Mouse (Mus musculus) hindbrain, embryonic 10.5 days (tissue): ENCODE results near the gene Snai3. TPM values are rescaled to one million over a fixed set of nuclear protein-coding genes. Genes with fewer than 3 reads are reported as not detected.

Source experiments
- DNase-seq: peaks from one replicate; pipeline ENCODE4 v3.0.0-alpha.2; 2017; ENCODE audit warnings: low spot score
- H3K27ac ChIP-seq: fragments of 300-500 bp; sonication (generic); 2 replicates; pipeline ENCODE4 v1.5.1; 2016; ENCODE audit warnings: mild to moderate bottlenecking, moderate library complexity
- H3K27me3 ChIP-seq: fragments of 300-500 bp; sonication (generic); 2 replicates; pipeline ENCODE4 v1.6.1; 2016; ENCODE audit warnings: mild to moderate bottlenecking; ENCODE audit not compliant: poor library complexity, insufficient read depth, severe bottlenecking
- H3K36me3 ChIP-seq: fragments of 300-500 bp; sonication (generic); 2 replicates; pipeline ENCODE4 v1.6.1; 2016; ENCODE audit warnings: mild to moderate bottlenecking, moderate library complexity
- H3K4me1 ChIP-seq: fragments of 300-500 bp; sonication (generic); replicated peaks from 2 replicates; pipeline ENCODE4 v1.6.1; 2016; ENCODE audit warnings: mild to moderate bottlenecking
- H3K4me3 ChIP-seq: fragments of 300-500 bp; sonication (generic); 2 replicates; pipeline ENCODE4 v1.5.1; 2016; ENCODE audit warnings: mild to moderate bottlenecking, moderate library complexity
- H3K9me3 ChIP-seq: fragments of 300-500 bp; sonication (generic); 2 replicates; pipeline ENCODE4 v1.6.1; 2016; ENCODE audit warnings: mild to moderate bottlenecking, moderate library complexity
- WGBS: fragments of 180-500 bp; shearing (Covaris S2); methylation state at CpG from one replicate; pipeline ENCODE4 v1.1.7; 2016; 5-methylcytosine and 5-hydroxymethylcytosine counted together
- polyA plus RNA-seq: library from polyadenylated mRNA; unstranded; fragments of >200 nt; fragmentation: Nextera tagmentation; extraction: Ambion mirVana; gene quantifications from 2 replicates; pipeline ENCODE4 v1.2.1, GENCODE M21; 2016

Gene Snai3
- polyA plus RNA-seq, 1 experiment from 2014 or later: not detected

DNA sequence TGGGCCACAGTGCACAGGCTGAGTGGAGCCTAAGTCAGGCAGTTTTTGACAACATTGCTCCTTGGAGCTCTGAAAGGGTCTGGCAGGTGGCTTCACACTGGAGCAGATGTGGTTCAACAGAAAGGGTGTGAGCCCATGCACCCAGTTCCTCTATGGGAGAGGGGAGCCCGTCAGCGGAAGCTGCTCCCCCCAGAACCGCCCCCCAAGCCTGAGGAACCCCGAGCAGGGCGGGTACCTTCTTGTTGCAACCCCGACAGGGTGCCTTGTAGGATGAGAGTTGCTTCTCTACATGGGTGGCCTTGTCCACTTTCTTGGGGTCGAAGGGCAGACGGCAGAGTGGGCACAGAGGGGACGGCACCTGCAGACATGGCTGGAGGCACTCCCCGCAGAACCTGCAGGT, 9.4 kb upstream of the Snai3 start:
- no peak overlapping the region for H3K27ac ChIP-seq
- H3K36me3 ChIP-seq: peaks cover 72% of the 10 kb centered on the region
- 86% methylated on average over 10 of the region's 10 CpGs for WGBS
- peaks cover 13% of the 10 kb centered on the region for H3K4me1 ChIP-seq
- H3K9me3 ChIP-seq: no peaks in the 10 kb centered on the region
- peaks cover 1% of the 10 kb centered on the region; the same call in 1 of the 2 replicates for H3K27me3 ChIP-seq
- H3K4me3 ChIP-seq: no peak overlapping the region
- DNase-seq: no peak

DNA sequence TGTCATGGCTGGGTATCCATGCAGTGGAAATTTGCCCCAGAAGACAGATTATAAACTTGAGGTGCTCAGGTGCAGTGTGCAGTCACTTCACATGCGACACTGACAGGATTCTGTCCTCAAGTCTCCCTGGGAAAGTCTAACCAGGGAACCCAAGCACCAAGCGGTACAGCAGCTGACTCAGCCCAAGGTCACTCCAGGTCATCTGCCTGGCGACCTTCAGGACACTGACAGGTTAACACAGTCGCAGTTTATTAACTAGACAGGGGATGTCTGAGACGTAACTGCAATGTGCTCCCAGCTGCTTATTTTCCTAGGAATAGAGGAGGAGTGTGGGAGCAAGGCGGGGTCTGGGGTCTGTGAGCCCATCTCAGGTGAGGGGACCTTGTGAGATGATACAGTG, 8.9 kb upstream of the Snai3 start:
- Histone ChIP-seq H3K27me3 (peaks cover 3% of the 10 kb centered on the region; the same call in 1 of the 2 replicates), H3K27ac (no peak overlapping the region), H3K4me1 (peaks cover 12% of the 10 kb centered on the region), H3K36me3 (peaks cover 72% of the 10 kb centered on the region), H3K9me3 (no peaks in the 10 kb centered on the region), H3K4me3 (no peak overlapping the region)
- WGBS: 85% methylated on average over 6 of the region's 6 CpGs
- no peak for DNase-seq

DNA sequence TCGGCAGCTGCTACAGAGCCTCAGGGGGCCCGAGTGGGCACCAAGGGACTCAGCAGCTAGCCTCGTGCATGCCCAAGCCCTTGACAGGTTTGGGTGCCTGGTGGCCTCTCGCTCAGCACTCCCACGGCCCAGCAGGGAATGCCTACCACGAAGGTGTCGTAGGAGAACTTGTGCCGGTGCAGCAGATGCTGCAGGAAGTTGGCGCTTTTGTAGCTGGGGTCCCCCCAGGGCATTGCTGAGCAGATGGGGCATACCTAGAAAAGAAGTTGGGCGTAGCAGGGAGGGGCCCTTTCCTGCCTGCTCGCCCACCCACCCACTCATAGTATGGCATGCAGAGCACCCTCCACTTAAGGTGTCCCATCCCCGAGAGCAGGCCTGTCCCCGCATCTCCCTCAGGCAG, 7.3 kb upstream of the Snai3 start:
- H3K9me3 ChIP-seq: no peaks in the 10 kb centered on the region
- H3K4me3 ChIP-seq: no peak overlapping the region
- no peak for DNase-seq
- peaks cover 10% of the 10 kb centered on the region for H3K27me3 ChIP-seq
- H3K27ac ChIP-seq: no peak overlapping the region
- WGBS: 88% methylated on average over 13 of the region's 13 CpGs
- peaks cover 59% of the 10 kb centered on the region for H3K36me3 ChIP-seq
- H3K4me1 ChIP-seq: peaks cover 22% of the 10 kb centered on the region

DNA sequence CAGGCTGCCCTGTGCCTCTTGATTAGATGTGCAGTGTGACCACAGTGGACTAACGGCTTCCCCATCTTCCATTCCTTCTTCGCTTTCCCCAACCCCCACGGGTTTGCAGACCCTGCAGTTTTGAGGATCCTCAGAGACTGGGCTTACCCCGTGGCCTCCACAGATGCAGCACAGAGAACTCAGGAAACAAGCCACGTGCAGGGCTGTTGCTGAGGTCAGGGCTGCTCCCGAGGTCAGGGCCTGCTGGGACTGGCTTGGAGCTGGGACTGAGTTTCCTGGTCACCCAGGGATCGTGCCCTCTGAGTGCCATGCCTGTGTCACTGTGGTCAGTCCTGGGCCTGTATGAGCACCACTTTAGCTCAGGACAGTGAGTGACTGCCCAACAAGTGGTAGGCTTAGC, 4.5 kb upstream of the Snai3 start:
- DNase-seq: no peak
- peaks cover 48% of the 10 kb centered on the region for H3K4me1 ChIP-seq
- no peaks in the 10 kb centered on the region for H3K9me3 ChIP-seq
- WGBS: 67% methylated on average over 7 of the region's 7 CpGs
- H3K36me3 ChIP-seq: peaks cover 44% of the 10 kb centered on the region
- peaks cover 38% of the 10 kb centered on the region for H3K27me3 ChIP-seq
- H3K4me3 ChIP-seq: no peak overlapping the region
- no peak overlapping the region for H3K27ac ChIP-seq

GRCm38 (mm10) chr8:122463651-122464640, 3.4 kb upstream of the Snai3 start:
- no peak for DNase-seq
- no peak overlapping the region for H3K27ac ChIP-seq
- peaks cover 48% of the 10 kb centered on the region for H3K27me3 ChIP-seq
- H3K4me1 ChIP-seq: peaks cover 50% of the 10 kb centered on the region
- WGBS: 70% methylated on average over 12 of the region's 12 CpGs
- peaks cover 35% of the 10 kb centered on the region for H3K36me3 ChIP-seq
- no peak overlapping the region for H3K4me3 ChIP-seq
- H3K9me3 ChIP-seq: no peaks in the 10 kb centered on the region

GRCm38 (mm10) chr8:122462510-122462909, 2.0 kb upstream of the Snai3 start:
- no peak for DNase-seq
- no peak overlapping the region for H3K27ac ChIP-seq
- WGBS: 74% methylated on average over 8 of the region's 8 CpGs
- H3K4me3 ChIP-seq: no peak overlapping the region
- peaks cover 50% of the 10 kb centered on the region for H3K4me1 ChIP-seq
- no peaks in the 10 kb centered on the region for H3K9me3 ChIP-seq
- peaks cover 63% of the 10 kb centered on the region for H3K27me3 ChIP-seq
- peaks cover 21% of the 10 kb centered on the region for H3K36me3 ChIP-seq

GRCm38 (mm10) chr8:122461473-122462148, 1.1 kb upstream of the Snai3 start:
- H3K36me3 ChIP-seq: peaks cover 12% of the 10 kb centered on the region
- H3K27me3 ChIP-seq: peaks cover 72% of the 10 kb centered on the region
- no peak overlapping the region for H3K27ac ChIP-seq
- no peaks in the 10 kb centered on the region for H3K9me3 ChIP-seq
- DNase-seq: no peak
- no peak overlapping the region for H3K4me3 ChIP-seq
- peaks cover 50% of the 10 kb centered on the region for H3K4me1 ChIP-seq
- 63% methylated on average over 11 of the region's 11 CpGs for WGBS

DNA sequence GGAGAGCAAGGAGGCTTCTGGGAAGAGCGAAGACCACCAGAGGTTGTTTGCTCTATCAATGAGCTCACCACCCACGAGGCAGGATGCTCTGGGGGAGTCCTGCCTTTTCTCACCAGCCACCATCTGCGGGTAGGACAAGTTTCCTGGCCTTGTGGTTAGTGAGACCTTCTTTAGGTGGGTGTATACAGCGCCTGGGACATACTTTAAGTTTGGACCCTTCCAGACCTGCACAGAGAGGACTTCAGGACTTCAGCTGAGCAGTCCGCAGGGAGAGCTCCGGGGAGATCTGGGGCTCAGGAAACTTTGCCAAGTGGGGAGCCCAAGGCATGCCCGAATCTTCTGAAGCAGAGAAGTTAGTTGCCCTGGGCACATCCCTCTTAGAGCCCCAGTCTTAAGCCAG, 543 bp downstream of the Snai3 start:
- peaks cover 47% of the 10 kb centered on the region for H3K4me1 ChIP-seq
- WGBS: 32% methylated on average over 7 of the region's 7 CpGs
- DNase-seq: no peak
- no peaks in the 10 kb centered on the region for H3K9me3 ChIP-seq
- no peak overlapping the region for H3K27ac ChIP-seq
- H3K36me3 ChIP-seq: no peaks in the 10 kb centered on the region
- H3K27me3 ChIP-seq: peaks cover 80% of the 10 kb centered on the region
- H3K4me3 ChIP-seq: peak overlapping the region; percentile 50

DNA sequence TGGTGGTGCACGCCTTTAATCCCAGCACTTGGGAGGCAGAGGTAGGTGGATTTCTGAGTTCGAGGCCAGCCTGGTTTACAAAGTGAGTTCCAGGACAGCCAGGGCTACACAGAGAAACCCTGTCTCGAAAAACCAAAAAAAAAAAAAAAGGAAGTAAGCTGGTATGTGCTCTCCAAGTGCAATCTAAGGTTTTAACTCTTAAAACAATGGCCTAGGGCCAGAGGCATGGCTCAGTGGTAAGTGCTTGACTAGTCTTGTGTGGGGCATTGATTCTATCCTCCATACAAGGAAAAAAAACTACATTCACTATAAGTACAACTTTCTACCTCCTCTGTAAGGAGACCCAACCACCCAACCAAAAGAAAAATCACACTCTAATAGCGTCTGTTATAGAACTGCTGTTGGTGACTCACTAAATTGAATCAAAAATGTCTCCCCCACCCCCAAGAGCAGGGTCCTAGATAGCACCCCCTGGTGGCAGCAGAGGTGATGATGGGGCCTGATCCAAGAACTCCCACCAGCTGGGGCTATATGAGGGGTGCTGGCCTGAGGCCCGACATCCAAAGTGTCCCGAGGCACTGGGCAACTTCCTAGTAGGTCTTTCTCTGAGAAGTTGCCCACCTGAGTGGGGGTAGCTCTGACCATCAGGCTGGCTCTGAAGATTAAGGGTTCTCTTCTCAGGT, 1.2 kb downstream of the Snai3 start:
- H3K27me3 ChIP-seq: peaks cover 85% of the 10 kb centered on the region
- H3K36me3 ChIP-seq: no peaks in the 10 kb centered on the region
- H3K4me3 ChIP-seq: 0 out of 2 replicates have a peak overlapping the region, but pooled peaks have one; percentile 50
- WGBS: 61% methylated on average over 6 of the region's 6 CpGs
- peak; percentile 20 for DNase-seq
- H3K27ac ChIP-seq: no peak overlapping the region
- H3K9me3 ChIP-seq: no peaks in the 10 kb centered on the region
- peaks cover 42% of the 10 kb centered on the region for H3K4me1 ChIP-seq

GRCm38 (mm10) chr8:122457171-122457570, 3.4 kb downstream of the Snai3 start:
- Histone ChIP-seq H3K9me3 (no peaks in the 10 kb centered on the region), H3K4me1 (peaks cover 23% of the 10 kb centered on the region), H3K4me3 (no peak overlapping the region), H3K27me3 (peaks cover 71% of the 10 kb centered on the region), H3K36me3 (no peaks in the 10 kb centered on the region), H3K27ac (no peak overlapping the region)
- WGBS: 78% methylated on average over 11 of the region's 11 CpGs
- no peak for DNase-seq

GRCm38 (mm10) chr8:122454409-122454808, 6.1 kb downstream of the Snai3 start:
- Histone ChIP-seq H3K27ac (no peak overlapping the region), H3K9me3 (no peaks in the 10 kb centered on the region), H3K27me3 (peaks cover 44% of the 10 kb centered on the region), H3K36me3 (no peaks in the 10 kb centered on the region), H3K4me1 (no peaks in the 10 kb centered on the region), H3K4me3 (no peak overlapping the region)
- WGBS: 89% methylated on average over 6 of the region's 6 CpGs
- DNase-seq: no peak

GRCm38 (mm10) chr8:122452154-122452553, 8.4 kb downstream of the Snai3 start:
- H3K36me3 ChIP-seq: no peaks in the 10 kb centered on the region
- WGBS: 86% methylated on average over 10 of the region's 10 CpGs
- H3K9me3 ChIP-seq: no peaks in the 10 kb centered on the region
- no peaks in the 10 kb centered on the region for H3K4me1 ChIP-seq
- DNase-seq: no peak
- H3K27me3 ChIP-seq: peaks cover 21% of the 10 kb centered on the region; the same call in 1 of the 2 replicates
- H3K4me3 ChIP-seq: no peak overlapping the region
- no peak overlapping the region for H3K27ac ChIP-seq
